8 mouse cellular contexts compared by ENCODE assay signal in genomic region chr4:119733942-119734341, GRCm38 (mm10). TPM values are rescaled to one million over a fixed set of nuclear protein-coding genes. Genes with fewer than 3 reads are reported as not detected.
DNase-seq lines count a peak whose midpoint lies in the region; ATAC-seq lines count a peak whose summit lies in the region.

No protein-coding gene starts in this region.

- peaks cover 13% of the 10 kb centered on the region for H3K4me1 ChIP-seq in forebrain, embryonic 16.5 days (replicated peaks; ENCODE audit: control insufficient read depth, insufficient read depth, low read length)
- H3K4me1 ChIP-seq in intestine, embryonic 16.5 days (ENCODE audit: control insufficient read depth, insufficient read depth, low read length), result peaks cover 8% of the 10 kb centered on the region; the same call in 1 of the 2 replicates
- peaks cover 56% of the 10 kb centered on the region for H3K4me1 ChIP-seq in megakaryocyte, embryonic 14.5 days

- H3K9me3 ChIP-seq in forebrain, embryonic 16.5 days (ENCODE audit: control insufficient read depth, low read length), result no peaks in the 10 kb centered on the region
- H3K9me3 ChIP-seq in intestine, embryonic 16.5 days (ENCODE audit: control insufficient read depth, low read length), result no peaks in the 10 kb centered on the region
- H3K9me3 ChIP-seq in megakaryocyte, embryonic 14.5 days, result no peaks in the 10 kb centered on the region; the same call in 1 of the 2 replicates

- no peak; the same call in 1 of the 2 replicates for ATAC-seq in forebrain, embryonic 16.5 days
- ATAC-seq in intestine, embryonic 16.5 days, result peak; percentile 55

- no peaks in the 10 kb centered on the region for H3K36me3 ChIP-seq in forebrain, embryonic 16.5 days (ENCODE audit: control insufficient read depth, insufficient read depth)
- no peaks in the 10 kb centered on the region for H3K36me3 ChIP-seq in intestine, embryonic 16.5 days (ENCODE audit: control insufficient read depth, insufficient read depth, low read length)
- no peaks in the 10 kb centered on the region for H3K36me3 ChIP-seq in megakaryocyte, embryonic 14.5 days (replicated peaks; ENCODE audit: low read length)

- H3K27ac ChIP-seq in forebrain, embryonic 16.5 days (ENCODE audit: low read length), result 0 out of 2 replicates have a peak overlapping the region, but pooled peaks have one; percentile 13
- no peak overlapping the region for H3K27ac ChIP-seq in intestine, embryonic 16.5 days (ENCODE audit: low read length)

- peak overlapping the region; percentile 97 for H3K4me2 ChIP-seq in forebrain, embryonic 16.5 days (ENCODE audit: low read length)
- peak overlapping the region; percentile 100 for H3K4me2 ChIP-seq in intestine, embryonic 16.5 days (ENCODE audit: low read depth, low read length)

- peak; percentile 34 for DNase-seq in layer of hippocampus, adult 9-11 months
- DNase-seq in layer of hippocampus, postnatal 10 days (ENCODE audit: low spot score in 2 of 2), result no peak
- peak; percentile 57 to 72 for DNase-seq in adrenal gland, postnatal 36 days
- DNase-seq in thymus, postnatal 36 days, result no peak
- no peak for DNase-seq in urinary bladder, postnatal 14 days (ENCODE audit: low spot score)

- WGBS in forebrain, embryonic 16.5 days, result under 1% methylated on average over 42 of the region's 44 CpGs
- under 1% methylated on average over 44 of the region's 44 CpGs for WGBS in intestine, embryonic 16.5 days

- H3K4me3 ChIP-seq in forebrain, embryonic 16.5 days (replicated peaks; ENCODE audit: low read length), result peak overlapping the region; percentile 82
- peak overlapping the region; percentile 86 for H3K4me3 ChIP-seq in intestine, embryonic 16.5 days (ENCODE audit: low read length)
- H3K4me3 ChIP-seq in megakaryocyte, embryonic 14.5 days (replicated peaks), result peak overlapping the region; percentile 96

- H3K9ac ChIP-seq in forebrain, embryonic 16.5 days (replicated peaks; ENCODE audit: low read depth, low read length), result peak overlapping the region; percentile 74
- H3K9ac ChIP-seq in intestine, embryonic 16.5 days (ENCODE audit: low read depth, low read length), result peak overlapping the region; percentile 80

- H3K27me3 ChIP-seq in forebrain, embryonic 16.5 days (replicated peaks; ENCODE audit: control insufficient read depth, insufficient read depth, low read length), result peaks cover 5% of the 10 kb centered on the region; the same call in 1 of the 2 replicates
- H3K27me3 ChIP-seq in intestine, embryonic 16.5 days (replicated peaks; ENCODE audit: control insufficient read depth, insufficient read depth, low read length), result peaks cover 5% of the 10 kb centered on the region; the same call in 1 of the 2 replicates
- peaks cover 65% of the 10 kb centered on the region for H3K27me3 ChIP-seq in megakaryocyte, embryonic 14.5 days (replicated peaks)

RNA-seq across cellular contexts. Expression of gene Hivep3, which starts 0.4 kb away (rescaled TPM):
- total RNA-seq in layer of hippocampus, postnatal 10 days (2021), result 10 to 100 TPM; 50.6 to 55.3 TPM
- 10 to 100 TPM in 1 of 2 experiments, 1 to 10 TPM in 1; 7.8 to 10.1 TPM for total RNA-seq in adrenal gland, postnatal 36 days (2021)
- 23.1 and 26.4 TPM in 2 replicates for polyA plus RNA-seq in forebrain, embryonic 16.5 days (2015; fragmentation: Nextera tagmentation; extraction: Ambion mirVana)
- 4.0 and 4.4 TPM in 2 replicates for polyA plus RNA-seq in intestine, embryonic 16.5 days (2015; fragmentation: Nextera tagmentation; extraction: Ambion mirVana)
- polyA plus RNA-seq in megakaryocyte, embryonic 14.5 days (2012; ENCODE audit: insufficient read depth, low replicate concordance), result 3.8 and 10.4 TPM in 2 replicates

Comparison
In these comparisons a context has a peak if more than half of its experiments do, and no peak if none do; other contexts are left out.
1. DNase-seq: peak in layer of hippocampus, adult 9-11 months (single experiment) and adrenal gland, postnatal 36 days (2 of 2); none in layer of hippocampus, postnatal 10 days (0 of 2), thymus, postnatal 36 days (0 of 2) and urinary bladder, postnatal 14 days (single experiment).
2. Peak in every context shown above with its lines, with median percentiles within 50 percentile points of each other: H3K4me3 ChIP-seq.